Mouse (Mus musculus): ENCODE measurements around the gene Svs6. TPM values are rescaled to one million over a fixed set of nuclear protein-coding genes. Genes with fewer than 3 reads are reported as not detected.
"Not testable (repeated sequence)": the region's sequence is repeated elsewhere in the genome, so short reads cannot be mapped to it uniquely, and the experiment has no call there.

Gene Svs6
- not detected in 2 replicates for total RNA-seq (2014; rRNA removed)
- not detected in 2 replicates for polyA plus RNA-seq (2015; fragmentation: Nextera tagmentation; extraction: Ambion mirVana)

DNA sequence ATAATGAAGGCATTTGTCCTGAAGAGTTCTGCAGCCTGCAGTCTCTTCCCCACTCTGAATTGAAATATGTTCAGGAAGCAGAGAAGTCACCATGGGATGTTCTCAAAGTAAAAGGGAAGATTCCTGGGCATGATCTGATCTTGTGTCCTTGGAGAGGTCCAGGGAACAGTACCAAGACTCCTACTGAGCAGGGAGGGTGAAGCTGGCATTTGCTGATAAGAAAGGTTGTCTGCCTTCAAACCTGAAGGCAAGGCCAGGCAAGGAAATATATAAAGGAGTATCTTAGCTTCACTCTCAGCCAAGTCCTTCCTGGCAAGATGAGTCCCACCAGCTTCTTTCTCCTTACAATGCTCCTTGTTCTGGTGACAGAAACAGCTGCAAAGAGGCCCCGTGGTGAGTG is at the start of gene Svs6:
TSS of gene Svs6 (plus strand) at position 301 of the 400 bp plus-strand sequence.
- 90% methylated on average over 1 of the region's 1 CpGs for WGBS
- not testable (repeated sequence) for ATAC-seq; DNase-seq; H3K9me3 ChIP-seq (ENCODE audit: low read length); H3K4me2 ChIP-seq (ENCODE audit: low read depth); H3K9ac ChIP-seq; H3K4me1 ChIP-seq (ENCODE audit: insufficient read depth); H3K36me3 ChIP-seq (ENCODE audit: insufficient read depth); H3K4me3 ChIP-seq (ENCODE audit: low read depth, low read length); H3K27ac ChIP-seq (ENCODE audit: low read depth, low read length); H3K27me3 ChIP-seq (ENCODE audit: insufficient read depth, low read length)

DNA sequence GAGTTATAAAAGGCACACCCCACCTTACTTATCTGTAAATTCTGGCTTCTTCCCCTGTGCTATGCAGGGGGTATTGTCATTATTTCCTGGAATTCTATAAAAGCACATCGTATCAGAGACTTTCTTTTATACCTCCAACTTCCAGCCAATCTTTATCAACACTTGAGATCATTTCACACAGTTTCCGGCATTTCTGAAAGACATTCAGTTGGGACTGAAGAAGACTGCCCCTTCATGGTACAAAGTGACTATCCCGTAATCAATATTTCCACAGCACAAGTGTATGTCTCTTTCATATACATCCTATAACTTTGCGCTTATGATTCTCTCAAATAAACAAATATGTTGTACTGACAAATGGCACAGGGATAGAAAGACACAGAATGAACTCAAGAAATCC is 38.2 kb upstream of the Svs6 start, which contains the start of gene Svs4:
TSS of gene Svs4 (minus strand) at position 101 of the 400 bp plus-strand sequence.
- no peak within 1 kb of the TSS for H3K4me2 ChIP-seq (ENCODE audit: low read depth)
- WGBS, result 95% methylated on average over 4 of the region's 4 CpGs
- H3K36me3 ChIP-seq (ENCODE audit: insufficient read depth), result no peaks in the 10 kb centered on the region
- no peak for ATAC-seq
- H3K27ac ChIP-seq (ENCODE audit: low read depth, low read length), result no peak within 1 kb of the TSS
- H3K27me3 ChIP-seq (ENCODE audit: insufficient read depth, low read length), result no peaks in the 10 kb centered on the region
- no peaks in the 10 kb centered on the region for H3K9me3 ChIP-seq (ENCODE audit: low read length)
- no peaks in the 10 kb centered on the region for H3K4me1 ChIP-seq (ENCODE audit: insufficient read depth)
- no peak within 1 kb of the TSS for H3K9ac ChIP-seq
- no peak within 1 kb of the TSS for H3K4me3 ChIP-seq (ENCODE audit: low read depth, low read length)
- DNase-seq, result no peak
- TF ChIP-seq CTCF (IDR thresholded peaks at IDR 0.05; ENCODE audit: low read depth), result no peak

DNA sequence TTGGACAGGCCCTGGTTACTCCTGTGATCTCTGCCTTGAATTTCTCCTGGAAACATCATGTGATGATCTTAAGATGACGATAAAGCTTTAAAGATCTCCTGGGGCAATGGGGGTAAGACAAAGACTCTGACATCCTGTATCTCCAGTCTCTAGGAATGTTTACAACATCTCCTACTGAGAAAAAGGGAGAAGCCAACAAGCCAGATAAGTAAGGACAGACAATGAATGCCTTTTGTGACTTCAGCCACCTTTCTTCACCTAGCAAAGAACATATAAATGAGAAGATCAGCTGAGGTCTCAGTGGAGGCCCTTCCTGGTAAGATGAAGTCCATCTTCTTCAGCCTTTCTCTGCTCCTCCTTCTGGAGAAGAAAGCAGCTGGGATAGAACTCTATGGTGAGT is 27.6 kb upstream of the Svs6 start, which contains the start of gene Svs3a:
TSS of gene Svs3a (plus strand) at position 301 of the 400 bp plus-strand sequence.
- not testable (repeated sequence) for H3K4me3 ChIP-seq (ENCODE audit: low read depth, low read length); H3K4me1 ChIP-seq (ENCODE audit: insufficient read depth); H3K9ac ChIP-seq; H3K4me2 ChIP-seq (ENCODE audit: low read depth); ATAC-seq; H3K27ac ChIP-seq (ENCODE audit: low read depth, low read length); H3K9me3 ChIP-seq (ENCODE audit: low read length); H3K27me3 ChIP-seq (ENCODE audit: insufficient read depth, low read length); DNase-seq; H3K36me3 ChIP-seq (ENCODE audit: insufficient read depth)
- WGBS, result 90% methylated on average over 1 of the region's 1 CpGs

DNA sequence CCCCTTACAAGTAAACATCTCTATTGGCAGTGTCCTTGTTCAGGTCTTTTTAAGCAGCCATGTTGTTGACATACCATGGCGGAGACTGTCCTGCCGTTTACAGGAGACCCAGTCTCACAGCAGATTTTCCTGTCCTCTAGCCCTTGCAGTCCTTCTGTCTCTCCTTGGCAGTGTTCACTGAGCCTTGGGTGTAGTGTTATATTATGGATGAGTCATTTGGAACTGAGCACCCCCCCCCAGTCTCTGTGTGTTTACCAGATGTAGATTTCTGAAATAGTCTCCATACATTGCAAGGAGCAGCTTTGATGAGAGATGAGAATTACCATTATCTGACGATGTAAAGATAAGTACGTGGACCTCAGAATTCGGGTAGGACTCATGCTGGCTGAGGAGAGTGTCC is 4.0 kb upstream of the Svs6 start:
- 81% methylated on average over 5 of the region's 5 CpGs for WGBS

DNA sequence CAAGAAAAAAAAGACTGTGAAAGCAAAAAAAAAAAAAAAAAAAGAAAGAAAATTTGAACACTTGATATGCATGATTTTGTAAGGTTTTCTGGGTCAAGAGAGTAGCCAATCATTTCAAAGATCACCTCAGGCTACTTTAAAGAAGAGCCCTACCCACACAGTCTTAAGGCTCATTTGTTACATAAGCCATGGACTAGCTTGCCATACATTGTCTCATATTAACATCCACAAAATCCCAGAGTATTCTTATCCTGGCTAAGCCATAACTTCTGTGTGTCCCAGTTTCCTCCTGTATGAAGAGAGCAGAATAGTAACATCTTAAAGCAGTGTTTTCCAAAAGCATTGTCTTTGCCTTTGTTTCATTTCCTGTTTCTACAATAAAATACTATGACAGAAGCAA is 1.1 kb upstream of the Svs6 start:
- H3K27me3 ChIP-seq (ENCODE audit: insufficient read depth, low read length); DNase-seq; H3K4me2 ChIP-seq (ENCODE audit: low read depth); H3K9me3 ChIP-seq (ENCODE audit: low read length); ATAC-seq; H3K36me3 ChIP-seq (ENCODE audit: insufficient read depth); H3K4me3 ChIP-seq (ENCODE audit: low read depth, low read length); H3K27ac ChIP-seq (ENCODE audit: low read depth, low read length); H3K9ac ChIP-seq; H3K4me1 ChIP-seq (ENCODE audit: insufficient read depth): not testable (repeated sequence)

More for the DNA sequence above, 4.0 kb upstream of the Svs6 start:
- H3K4me2 ChIP-seq (ENCODE audit: low read depth), result no peak overlapping the region
- no peak for ATAC-seq
- H3K4me1 ChIP-seq (ENCODE audit: insufficient read depth), result no peaks in the 10 kb centered on the region
- DNase-seq, result no peak
- H3K9ac ChIP-seq, result no peak overlapping the region
- no peak for TF ChIP-seq CTCF (IDR thresholded peaks at IDR 0.05; ENCODE audit: low read depth)
- no peaks in the 10 kb centered on the region for H3K36me3 ChIP-seq (ENCODE audit: insufficient read depth)
- no peaks in the 10 kb centered on the region for H3K27me3 ChIP-seq (ENCODE audit: insufficient read depth, low read length)
- no peak overlapping the region for H3K27ac ChIP-seq (ENCODE audit: low read depth, low read length)
- no peaks in the 10 kb centered on the region for H3K9me3 ChIP-seq (ENCODE audit: low read length)
- H3K4me3 ChIP-seq (ENCODE audit: low read depth, low read length), result no peak overlapping the region

DNA sequence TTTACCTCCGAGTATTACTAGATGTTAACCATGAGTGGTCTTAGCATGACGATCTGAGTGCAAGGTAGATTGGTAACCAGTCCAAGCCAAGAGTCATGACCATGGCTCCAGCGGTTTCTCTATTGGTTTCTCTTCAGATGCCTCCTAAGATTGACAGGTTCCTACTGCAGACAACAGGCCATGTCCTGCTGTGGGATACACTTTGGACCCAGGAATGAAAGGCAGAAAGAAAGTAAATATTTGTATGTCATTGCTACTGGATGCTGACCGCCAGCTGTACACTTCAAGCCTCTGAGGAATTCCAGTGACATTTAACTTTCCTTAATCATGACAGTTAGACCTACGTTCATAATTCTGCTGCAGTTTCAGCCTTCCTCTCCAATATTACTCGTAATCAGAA is 4.4 kb downstream of the Svs6 start:
- ATAC-seq (no peak), DNase-seq (no peak)
- 91% methylated on average over 6 of the region's 6 CpGs for WGBS
- Histone ChIP-seq H3K4me2 (ENCODE audit: low read depth) (no peak overlapping the region), H3K9me3 (ENCODE audit: low read length) (no peaks in the 10 kb centered on the region), H3K36me3 (ENCODE audit: insufficient read depth) (no peaks in the 10 kb centered on the region), H3K4me3 (ENCODE audit: low read depth, low read length) (no peak overlapping the region), H3K27ac (ENCODE audit: low read depth, low read length) (no peak overlapping the region), H3K27me3 (ENCODE audit: insufficient read depth, low read length) (no peaks in the 10 kb centered on the region), H3K9ac (no peak overlapping the region), H3K4me1 (ENCODE audit: insufficient read depth) (no peaks in the 10 kb centered on the region)
- no peak for TF ChIP-seq CTCF (IDR thresholded peaks at IDR 0.05; ENCODE audit: low read depth)

DNA sequence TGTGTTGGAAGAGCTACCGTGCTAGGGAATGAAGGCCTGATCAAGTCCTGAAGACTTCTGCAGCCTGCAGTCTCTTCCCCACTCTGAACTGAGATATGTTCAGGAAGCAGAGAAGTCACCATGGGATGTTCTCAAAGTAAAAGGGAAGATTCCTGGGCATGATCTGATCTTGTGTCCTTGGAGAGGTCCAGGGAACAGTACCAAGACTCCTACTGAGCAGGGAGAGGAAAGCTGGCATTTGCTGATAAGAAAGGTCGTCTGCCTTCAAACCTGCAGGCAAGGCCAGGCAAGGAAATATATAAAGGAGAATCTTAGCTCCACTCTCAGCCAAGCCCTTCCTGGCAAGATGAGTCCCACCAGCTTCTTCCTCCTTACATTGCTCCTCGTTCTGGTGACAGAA is 15.9 kb downstream of the Svs6 start, which contains the start of gene Svs5:
TSS of gene Svs5 (plus strand) at position 301 of the 400 bp plus-strand sequence.
- H3K27ac ChIP-seq (ENCODE audit: low read depth, low read length); H3K9me3 ChIP-seq (ENCODE audit: low read length); H3K4me2 ChIP-seq (ENCODE audit: low read depth); H3K36me3 ChIP-seq (ENCODE audit: insufficient read depth); H3K9ac ChIP-seq; DNase-seq; H3K27me3 ChIP-seq (ENCODE audit: insufficient read depth, low read length); ATAC-seq; H3K4me1 ChIP-seq (ENCODE audit: insufficient read depth); H3K4me3 ChIP-seq (ENCODE audit: low read depth, low read length): not testable (repeated sequence)
- WGBS, result 83% methylated on average over 3 of the region's 3 CpGs

DNA sequence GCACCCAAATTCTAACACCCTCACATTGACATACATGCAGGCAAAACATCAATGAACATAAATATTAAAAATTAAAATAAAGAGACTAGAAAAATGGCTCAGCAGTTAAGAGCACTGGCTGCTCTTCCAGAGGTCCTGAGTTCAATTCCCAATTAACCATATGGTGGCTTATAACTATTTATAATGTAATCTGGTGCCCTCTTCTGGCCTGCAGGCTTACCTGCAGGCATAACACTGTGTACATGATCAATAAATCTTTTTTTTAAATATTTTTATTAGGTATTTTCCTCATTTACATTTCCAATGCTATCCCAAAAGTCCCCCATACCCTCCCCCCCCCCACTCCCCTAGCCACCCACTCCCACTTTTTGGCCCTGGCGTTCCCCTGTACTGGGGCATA is 27.2 kb downstream of the Svs6 start:
- not testable (repeated sequence) for H3K27me3 ChIP-seq (ENCODE audit: insufficient read depth, low read length); ATAC-seq; H3K36me3 ChIP-seq (ENCODE audit: insufficient read depth); H3K4me2 ChIP-seq (ENCODE audit: low read depth); H3K27ac ChIP-seq (ENCODE audit: low read depth, low read length); H3K9ac ChIP-seq; DNase-seq; H3K4me1 ChIP-seq (ENCODE audit: insufficient read depth); H3K4me3 ChIP-seq (ENCODE audit: low read depth, low read length); H3K9me3 ChIP-seq (ENCODE audit: low read length)
- 64% methylated on average over 1 of the region's 1 CpGs for WGBS

DNA sequence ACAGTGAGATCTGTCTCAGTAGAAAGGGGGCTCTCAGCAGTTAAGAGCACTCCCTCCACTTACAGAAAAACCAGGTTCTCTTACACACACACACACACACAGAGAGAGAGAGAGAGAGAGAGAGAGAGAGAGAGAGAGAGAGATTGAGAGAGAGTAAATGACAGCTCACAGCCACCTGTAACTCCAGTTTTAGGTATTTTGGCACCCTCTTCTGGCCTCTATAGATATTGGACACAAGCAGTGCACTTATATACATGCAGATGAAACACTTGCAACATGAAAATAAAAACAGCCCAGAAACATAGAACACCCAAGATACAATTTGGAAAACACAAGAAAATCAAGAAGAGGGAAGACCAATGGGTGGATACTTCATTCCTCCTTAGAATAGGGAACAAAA is 31.1 kb downstream of the Svs6 start:
- not testable (repeated sequence) for H3K9ac ChIP-seq; H3K4me1 ChIP-seq (ENCODE audit: insufficient read depth); H3K4me2 ChIP-seq (ENCODE audit: low read depth); ATAC-seq; H3K27ac ChIP-seq (ENCODE audit: low read depth, low read length); H3K4me3 ChIP-seq (ENCODE audit: low read depth, low read length); H3K36me3 ChIP-seq (ENCODE audit: insufficient read depth); H3K9me3 ChIP-seq (ENCODE audit: low read length); DNase-seq; H3K27me3 ChIP-seq (ENCODE audit: insufficient read depth, low read length)
